Mouse (Mus musculus): ENCODE measurements around the gene Map1b.

Map1b gene

DNA sequence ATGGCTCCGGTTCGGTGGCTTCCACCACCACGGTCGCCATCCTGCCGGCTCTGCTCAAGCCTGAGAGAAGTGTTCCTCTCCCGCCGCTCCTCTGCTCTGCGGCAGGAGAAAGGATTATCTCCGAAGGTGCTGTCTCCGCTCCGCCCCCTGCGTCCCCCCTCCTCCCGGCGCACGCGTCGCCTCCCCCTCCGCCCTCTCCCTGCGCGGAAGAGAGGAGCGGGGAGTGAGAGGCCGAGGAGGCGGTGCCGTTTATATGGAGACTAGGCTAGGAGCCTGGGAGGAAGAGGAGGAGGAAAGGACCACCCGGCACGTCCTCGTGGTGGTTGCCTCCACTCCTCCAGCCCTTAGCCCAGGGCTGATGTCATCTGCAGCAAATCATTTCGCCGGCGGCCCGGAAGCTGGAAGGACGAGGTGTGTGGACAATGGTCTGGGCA is at the start of gene Map1b:
Gene Map1b, minus strand, starts transcription at position 93 of the 434 bp plus-strand sequence.
- peak; percentile 86 for DNase-seq

GRCm38 (mm10) chr13:99564346-99564745 is 48.0 kb upstream of the Map1b start:
- no peak for DNase-seq

GRCm38 (mm10) chr13:99563021-99563420 is 46.7 kb upstream of the Map1b start:
- DNase-seq, result no peak

- DNase-seq, result no peak
Measured at GRCm38 (mm10) chr13:99561843-99562550, 45.7 kb upstream of the Map1b start.

DNA sequence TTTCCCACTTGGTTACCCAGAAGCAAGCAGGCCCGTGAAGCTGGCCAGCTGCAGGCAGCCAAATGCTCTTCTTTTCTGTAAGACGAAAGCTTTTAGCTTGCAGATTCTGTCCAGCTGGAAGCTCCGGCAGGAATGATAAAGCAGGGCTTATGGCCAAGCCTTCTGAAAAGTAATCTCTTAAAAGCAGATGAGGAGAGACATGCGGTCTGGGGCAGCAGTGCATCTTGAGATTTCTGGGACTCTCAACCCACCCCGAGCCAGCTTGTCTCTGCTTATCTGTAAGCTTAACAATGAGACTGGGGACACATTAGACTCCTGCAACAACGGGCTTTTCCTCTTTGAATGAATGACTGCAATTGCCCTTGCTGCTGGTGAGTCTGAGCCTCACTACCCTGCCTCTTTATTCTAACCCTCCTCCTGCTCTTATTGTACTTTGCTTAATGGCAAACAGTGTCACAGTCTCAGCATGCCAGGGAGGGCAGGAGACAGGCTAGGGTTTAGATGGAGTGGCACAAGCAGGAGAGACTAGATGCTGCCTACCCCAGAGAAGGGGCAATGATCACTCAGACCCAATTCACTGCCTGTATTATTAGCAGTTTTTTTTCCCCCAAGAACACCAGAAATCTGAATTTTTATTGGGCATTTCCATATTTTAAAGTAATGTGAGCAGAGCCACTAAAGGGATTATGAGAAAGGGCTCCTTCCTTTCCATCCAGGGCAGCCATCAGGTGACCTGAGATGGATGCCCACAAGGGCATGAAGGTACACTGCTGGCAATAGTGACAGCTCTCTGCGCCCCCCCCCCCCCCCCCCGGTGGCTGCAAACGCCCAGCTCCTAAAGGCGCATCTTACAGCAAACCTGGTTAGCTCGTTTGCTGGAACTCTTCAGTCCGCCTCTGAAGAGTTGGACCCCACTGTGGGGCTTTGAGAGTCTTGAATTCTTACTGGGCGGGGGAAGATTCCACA is 44.6 kb upstream of the Map1b start:
- peak; percentile 11 for DNase-seq

DNA sequence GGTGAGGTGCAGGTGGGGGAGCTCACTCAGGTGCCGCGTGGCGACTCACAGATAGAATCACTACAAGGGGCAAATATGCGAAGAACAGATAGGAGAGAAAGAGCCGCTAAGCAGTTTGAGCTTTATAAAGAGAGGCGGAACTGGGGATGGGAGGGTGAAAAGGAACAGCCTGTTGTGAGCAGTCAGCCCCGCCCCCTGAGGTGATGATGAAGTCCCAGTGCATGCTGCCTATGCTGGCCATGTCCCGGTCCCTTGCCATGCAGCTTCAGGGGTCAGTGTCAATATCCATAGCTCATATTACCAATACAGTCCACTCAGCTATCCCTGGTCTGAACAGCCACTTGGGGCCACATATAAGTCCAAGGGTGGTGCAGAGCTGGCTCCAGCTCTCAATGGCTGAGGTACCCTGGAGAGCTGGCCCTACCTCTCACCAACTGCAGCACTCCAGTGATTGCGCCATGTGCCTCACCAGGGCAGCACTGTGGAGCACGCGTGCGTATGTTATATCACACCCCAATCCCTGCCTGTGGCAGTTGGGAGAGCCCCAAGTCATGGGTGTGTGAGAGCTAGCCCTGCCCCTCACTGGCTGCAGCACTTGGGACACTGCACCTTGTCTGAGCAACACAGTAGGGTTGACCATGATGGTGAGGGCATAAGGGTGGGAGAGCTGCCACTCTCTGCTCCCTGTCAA is 42.0 kb upstream of the Map1b start:
- no peak for DNase-seq

DNA sequence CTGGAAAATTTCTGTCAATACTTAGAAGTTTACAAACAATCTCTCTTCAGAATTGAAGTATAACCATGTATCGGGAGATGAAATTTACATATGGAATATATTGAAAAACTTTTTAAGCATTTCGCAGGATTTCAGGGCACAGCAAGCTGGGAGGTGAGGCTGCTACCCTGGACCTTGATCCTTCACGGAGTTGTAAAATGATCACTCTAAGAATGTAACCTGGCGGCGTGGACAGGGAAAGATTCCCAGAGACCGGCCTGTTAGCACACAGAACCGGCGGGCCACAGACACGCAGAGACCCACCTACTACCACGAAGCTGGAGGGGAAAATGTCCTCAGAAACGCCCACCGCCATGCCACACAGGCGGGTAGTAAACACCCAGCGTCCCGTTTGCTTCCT is 41.5 kb upstream of the Map1b start:
- DNase-seq, result no peak

- no peak for DNase-seq
Measured at GRCm38 (mm10) chr13:99557331-99557730, 41.0 kb upstream of the Map1b start.

DNA sequence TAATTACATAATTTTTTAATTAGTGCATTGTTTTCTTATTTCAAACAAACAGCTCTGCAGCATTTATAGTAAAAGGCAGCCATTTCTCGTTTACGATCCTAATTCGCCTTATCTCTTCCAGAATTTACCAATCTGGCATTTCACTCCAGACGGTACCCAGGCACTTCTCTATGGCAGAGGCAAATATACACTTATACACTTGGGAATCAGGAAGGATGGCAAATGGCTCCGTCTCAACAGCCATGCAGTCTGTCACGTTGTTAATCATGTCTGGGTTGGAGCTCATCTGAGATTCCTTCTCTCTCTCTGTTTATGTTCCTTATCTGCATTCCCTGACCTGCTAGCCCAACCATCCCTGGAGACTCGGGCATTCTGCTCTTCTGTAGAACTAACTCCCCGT is 38.6 kb upstream of the Map1b start:
- DNase-seq, result no peak

DNA sequence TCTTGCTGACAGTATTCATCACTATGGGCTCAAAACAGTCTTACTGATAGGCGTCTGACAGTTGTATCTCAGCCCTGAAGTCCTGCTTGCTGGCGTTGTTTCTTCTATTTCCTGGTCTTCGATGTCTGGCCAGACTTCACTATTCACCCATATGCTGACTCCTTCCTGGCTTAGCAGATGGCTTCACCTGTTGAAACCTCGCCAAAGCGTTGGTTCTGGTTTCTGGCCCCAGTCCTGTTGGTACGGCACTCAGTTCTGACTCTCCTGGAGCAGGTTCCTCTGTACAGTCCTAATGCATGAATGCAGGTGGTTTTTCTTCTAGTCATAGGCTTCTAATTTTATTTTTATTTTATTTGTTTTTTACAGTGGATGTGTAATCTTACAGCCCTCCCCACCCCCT is 38.1 kb upstream of the Map1b start:
- DNase-seq, result no peak

DNA sequence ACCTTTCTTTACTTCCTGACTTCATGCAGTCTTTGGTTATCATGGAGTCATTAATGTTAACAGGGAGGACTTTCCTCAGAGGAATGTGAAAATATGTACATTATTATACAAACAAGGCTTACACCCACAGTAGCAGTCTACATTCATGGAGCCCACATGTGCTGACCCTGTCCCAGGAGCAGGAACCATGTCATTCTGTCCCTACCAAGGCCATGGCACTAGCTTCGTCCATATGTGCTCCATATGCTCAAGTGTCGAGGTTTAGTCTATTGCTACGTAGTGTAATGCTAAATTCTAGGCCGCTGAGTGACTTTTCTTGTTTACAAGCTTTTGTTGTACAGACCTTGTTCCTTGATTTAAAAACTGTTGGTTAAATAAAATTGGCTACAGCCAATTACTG is 36.0 kb upstream of the Map1b start:
- no peak for DNase-seq

GRCm38 (mm10) chr13:99550679-99551369 is 34.5 kb upstream of the Map1b start:
- no peak for DNase-seq

DNA sequence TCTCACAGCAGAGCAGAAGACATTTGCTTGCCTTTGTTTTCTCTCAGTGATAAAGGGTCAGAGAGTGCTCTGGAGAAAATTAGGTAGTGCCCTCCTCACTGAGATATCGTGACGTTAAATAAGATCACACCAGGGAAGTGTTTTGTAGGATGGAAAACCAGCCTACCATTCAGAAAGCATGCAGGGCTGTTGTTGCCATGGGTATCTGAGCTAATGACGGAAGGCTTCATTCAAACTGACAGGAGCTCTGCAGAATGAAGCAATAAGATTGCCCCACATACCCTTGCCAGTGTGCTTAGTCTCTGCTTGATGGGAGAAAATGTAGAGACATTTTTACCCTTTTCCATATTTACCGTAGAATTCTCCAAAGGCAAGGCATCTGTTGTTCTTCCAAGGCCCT is 33.7 kb upstream of the Map1b start:
- DNase-seq, result no peak

DNA sequence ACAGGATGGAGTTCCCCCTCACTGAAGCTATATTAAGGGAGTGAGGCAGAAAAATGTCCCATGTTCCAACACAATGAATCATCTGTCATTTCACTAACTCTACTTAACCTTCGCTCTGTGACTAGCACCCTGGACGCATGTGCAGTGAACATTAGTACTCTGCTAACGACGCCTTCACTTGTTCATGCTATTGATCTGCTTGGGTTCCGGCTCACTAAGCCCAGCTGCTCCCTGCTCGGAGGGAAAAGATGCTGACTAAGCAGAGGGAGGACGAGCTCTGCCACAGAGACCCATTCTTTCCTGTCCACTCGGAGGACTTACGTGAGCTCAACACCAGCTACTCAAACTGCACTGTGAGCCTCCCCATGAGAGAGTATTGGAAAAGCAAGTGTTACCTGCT is 33.2 kb upstream of the Map1b start:
- no peak for DNase-seq

- no peak for DNase-seq
Measured at GRCm38 (mm10) chr13:99546832-99547231, 30.5 kb upstream of the Map1b start.

DNA sequence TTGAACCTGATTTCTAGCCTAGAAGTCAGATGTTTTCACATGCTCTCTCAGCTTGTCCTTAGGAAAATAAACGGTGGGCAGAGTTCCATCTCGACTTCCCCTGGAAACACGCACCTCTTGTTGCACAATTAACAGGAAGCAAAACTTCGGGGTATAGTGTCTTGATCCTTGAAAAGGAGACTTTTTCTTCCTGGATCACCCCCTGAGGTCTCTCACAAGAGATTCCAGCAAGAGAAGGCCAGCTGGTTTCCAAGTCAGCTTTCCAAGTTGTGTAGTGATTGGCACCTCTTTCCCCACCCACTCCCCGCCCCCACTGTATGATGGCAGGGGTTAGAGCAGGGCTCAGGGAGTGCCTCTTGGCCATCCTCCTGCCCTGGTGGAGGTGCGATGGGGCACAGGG is 28.9 kb upstream of the Map1b start:
- no peak for DNase-seq

DNA sequence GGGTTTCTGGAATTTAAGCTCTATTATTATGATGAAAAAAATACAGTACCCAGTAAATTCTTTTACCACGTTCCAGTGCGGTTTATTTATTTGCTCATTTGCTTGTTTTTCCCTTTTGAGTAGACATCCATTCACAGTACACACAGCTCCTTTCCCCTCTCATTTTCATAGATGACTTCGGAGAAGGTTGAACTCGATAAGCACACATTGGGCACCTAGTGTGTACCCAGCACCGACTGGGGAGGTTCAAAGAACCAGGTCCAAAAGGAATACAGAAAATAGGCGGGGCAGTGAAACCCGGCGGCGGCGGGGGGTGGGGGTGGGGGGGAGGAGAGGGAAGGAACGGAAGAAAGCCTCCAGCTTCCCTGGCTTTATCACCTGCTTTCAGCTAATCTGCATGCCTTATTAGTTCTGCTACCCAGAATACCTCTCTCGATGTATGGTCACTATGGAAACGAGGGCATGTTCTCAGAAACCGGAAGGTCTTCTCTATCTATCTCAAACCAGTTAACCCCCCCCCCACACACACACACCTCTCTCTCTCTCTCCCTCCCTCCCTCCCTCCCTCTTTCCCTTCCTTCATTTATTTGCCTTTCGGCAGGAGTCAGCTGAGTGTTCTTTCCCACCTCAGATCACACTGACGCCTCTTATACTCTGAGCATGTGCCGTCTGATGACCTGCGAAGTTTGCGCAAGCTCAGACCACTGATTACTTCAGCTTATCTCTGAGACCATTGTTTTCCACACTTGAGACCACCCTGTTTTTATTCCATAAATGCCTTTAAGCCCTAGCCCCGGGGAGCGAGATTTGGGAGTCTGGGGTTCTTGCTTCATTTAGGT is 25.3 kb upstream of the Map1b start:
- DNase-seq, result no peak

- no peak for DNase-seq
Measured at GRCm38 (mm10) chr13:99539288-99539687, 22.9 kb upstream of the Map1b start.

DNA sequence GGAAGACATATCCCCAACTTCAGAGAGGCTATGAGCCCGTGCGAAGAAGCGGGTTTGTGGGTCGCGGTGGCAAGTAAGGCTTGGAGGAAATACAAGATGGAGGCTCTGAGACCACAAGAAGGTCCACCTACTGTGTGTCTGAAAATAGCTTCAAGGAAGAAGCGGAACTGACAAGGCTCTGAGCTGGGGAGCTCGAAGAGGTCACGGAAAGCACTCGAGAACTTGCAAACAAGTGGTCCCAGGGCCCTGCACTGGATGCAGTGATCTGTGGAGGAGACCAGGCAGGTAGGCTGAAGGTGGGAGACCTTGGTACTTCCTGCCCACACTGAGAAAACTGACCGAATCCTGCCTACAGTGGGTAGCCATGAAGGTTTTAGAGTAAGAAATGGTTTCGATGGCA is 22.5 kb upstream of the Map1b start:
- no peak for DNase-seq

GRCm38 (mm10) chr13:99537908-99538513 is 21.7 kb upstream of the Map1b start:
- no peak for DNase-seq

- no peak for DNase-seq
Measured at GRCm38 (mm10) chr13:99528456-99528855, 12.1 kb upstream of the Map1b start.

Measured in right cerebral cortex, postnatal 25 days (tissue).